Mouse (Mus musculus) lung, postnatal 25 days (tissue): ENCODE data around the gene Cadm2.

Source experiments
- DNase-seq: peaks from one replicate; pipeline ENCODE4 v3.0.0; 2022; ENCODE audit warnings: low spot score

Gene Cadm2

GRCm38 (mm10) chr16:67620826-67621505 is at the start of gene Cadm2:
Cadm2 (minus strand) TSS chr16:67620908.
- DNase-seq, result peak; percentile 91

- peak; percentile 2 for DNase-seq
Observed at GRCm38 (mm10) chr16:67646930-67647329, 26.2 kb upstream of the Cadm2 start.

- no peak for DNase-seq
Observed at GRCm38 (mm10) chr16:67643651-67644050, 22.9 kb upstream of the Cadm2 start.

GRCm38 (mm10) chr16:67619906-67620781 is 564 bp downstream of the Cadm2 start:
- no peak for DNase-seq

- no peak for DNase-seq
Observed at GRCm38 (mm10) chr16:67619416-67619815, 1.3 kb downstream of the Cadm2 start.

DNA sequence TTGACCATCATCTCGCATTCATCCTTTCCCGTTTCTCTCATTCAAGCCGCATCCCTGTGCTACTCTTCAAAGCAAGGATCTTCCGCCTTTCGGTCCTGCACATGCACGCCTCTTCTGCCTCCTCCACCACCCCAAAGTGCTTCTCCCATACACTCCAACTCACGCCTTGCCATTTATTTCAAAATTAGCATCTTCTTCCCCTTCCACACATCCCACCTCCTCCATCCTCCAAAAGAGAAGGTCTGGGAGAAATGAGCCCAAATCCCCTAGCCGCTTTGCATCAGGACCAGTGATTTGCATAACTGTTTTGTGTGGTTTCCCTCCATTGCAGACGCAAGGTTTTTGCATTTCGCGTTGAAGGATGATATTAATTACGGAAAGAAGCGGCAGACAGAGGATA is 1.9 kb downstream of the Cadm2 start:
- DNase-seq, result no peak

GRCm38 (mm10) chr16:67617811-67618210 is 2.9 kb downstream of the Cadm2 start:
- no peak for DNase-seq

GRCm38 (mm10) chr16:67617256-67617655 is 3.5 kb downstream of the Cadm2 start:
- DNase-seq, result no peak

DNA sequence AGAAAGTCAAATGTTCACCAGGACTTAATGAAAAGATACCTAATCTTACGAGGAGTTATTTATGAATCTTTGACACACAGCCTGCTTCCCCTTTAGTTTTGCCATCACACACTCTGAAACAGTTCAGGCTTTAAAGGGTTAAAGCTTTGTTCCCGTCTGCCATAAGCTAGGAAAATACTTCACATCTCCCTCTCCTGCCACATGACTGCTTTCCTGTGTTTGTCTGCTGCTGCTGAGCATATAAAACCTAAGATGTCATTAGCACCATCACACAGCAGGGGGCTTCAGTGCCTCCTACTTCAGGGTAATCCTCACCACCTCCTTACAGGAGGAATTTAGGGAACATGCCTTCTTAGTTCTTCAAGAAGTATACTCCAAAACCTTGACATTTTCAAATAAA is 6.8 kb downstream of the Cadm2 start:
- DNase-seq, result no peak

GRCm38 (mm10) chr16:67610904-67611681 is 9.6 kb downstream of the Cadm2 start:
- DNase-seq, result no peak

DNA sequence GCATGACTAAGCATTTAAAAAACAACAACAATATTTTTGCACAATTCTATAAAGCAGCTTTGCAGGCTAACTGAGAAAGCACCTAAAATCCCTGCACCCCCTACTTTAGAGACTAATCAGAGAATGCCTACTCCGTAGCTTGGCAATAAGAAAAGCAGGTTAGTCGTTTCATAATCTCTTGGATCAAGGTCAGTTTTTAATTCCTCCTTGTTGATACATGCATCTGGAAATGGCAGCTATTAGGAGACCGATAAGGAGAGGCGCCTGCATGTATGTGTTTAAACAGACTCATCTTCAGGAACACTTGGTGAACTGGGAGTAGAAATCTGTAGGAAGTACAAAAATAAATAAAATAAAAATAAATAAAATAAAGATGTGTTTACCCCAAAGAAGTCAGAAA is 11.6 kb downstream of the Cadm2 start:
- no peak for DNase-seq

DNA sequence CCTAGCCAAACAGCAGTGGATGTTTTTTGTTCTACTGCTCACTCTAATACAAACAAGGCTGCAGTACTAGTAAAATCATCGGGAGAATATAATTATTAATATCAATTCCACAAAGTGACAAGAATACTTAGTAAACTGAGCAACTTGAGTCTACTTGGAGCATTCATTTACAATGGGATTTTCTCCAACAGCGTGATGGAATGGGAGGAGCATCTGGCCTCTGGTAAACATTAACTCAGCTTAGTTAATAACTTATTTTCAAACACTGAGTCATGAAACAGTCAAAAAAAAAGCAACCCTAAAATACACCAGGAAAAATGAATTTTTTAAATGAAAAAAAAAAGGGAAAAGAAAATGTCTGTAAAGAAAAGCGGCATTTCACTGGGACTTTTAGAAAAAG is 12.2 kb downstream of the Cadm2 start:
- DNase-seq, result no peak

DNA sequence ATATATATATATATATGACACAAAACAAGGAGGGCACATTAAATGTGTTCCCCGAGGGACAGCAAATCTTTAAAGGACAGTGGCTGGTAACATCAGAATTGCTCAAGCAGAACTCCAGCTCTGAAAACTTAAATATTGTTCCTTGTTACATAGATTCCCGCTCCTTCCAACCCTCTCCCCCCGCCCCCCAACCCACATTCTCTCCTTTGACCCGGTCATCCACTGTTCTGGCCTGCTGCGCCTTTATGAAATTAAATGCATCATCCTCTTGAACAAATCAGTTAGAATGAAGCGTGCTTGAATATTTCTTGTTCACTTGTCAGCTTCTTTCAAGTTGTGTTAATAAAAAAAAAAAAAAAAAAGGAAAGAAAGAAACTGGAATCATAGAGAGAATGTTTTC is 15.0 kb downstream of the Cadm2 start:
- DNase-seq, result no peak

- no peak for DNase-seq
Observed at GRCm38 (mm10) chr16:67599981-67600380, 20.7 kb downstream of the Cadm2 start.

DNA sequence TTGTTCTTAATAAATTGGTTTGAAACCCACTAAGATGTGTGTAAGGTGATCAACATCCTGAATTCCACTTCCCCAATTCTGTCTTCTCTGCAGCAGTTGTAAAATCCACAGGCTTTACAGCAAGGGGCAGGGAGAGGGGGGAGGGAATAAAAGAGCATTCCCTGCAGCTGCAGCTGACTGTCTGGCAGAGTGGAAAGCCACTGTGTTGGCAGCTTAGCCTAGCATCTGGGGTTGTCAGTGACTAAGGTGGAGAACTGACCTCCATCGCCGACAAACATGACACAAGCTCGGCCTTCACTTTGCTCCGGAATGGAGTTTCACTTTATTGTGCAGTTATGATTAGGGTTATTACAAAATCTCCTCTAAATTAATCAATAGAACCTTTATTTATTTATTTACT is 21.9 kb downstream of the Cadm2 start:
- no peak for DNase-seq

DNA sequence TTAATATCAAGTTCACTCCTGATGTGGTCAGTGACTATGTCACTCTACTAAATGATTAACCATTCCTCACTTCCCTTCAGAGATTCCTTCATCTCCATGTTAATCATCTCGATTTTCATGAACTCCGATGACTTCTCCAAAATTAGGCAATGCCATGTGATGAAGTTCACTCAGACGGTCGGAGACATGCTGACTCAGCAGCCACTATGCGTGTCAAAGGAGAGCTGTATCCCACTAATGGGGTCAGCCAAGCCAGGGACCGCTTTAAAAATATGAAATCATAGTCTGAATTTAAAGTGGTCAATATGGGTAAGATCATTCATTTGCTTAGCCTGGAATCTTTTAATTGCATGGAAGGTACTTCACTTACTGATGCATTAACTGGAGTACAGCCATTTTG is 29.7 kb downstream of the Cadm2 start:
- DNase-seq, result no peak

- DNase-seq, result no peak
Observed at GRCm38 (mm10) chr16:67578842-67579517, 41.7 kb downstream of the Cadm2 start.

DNA sequence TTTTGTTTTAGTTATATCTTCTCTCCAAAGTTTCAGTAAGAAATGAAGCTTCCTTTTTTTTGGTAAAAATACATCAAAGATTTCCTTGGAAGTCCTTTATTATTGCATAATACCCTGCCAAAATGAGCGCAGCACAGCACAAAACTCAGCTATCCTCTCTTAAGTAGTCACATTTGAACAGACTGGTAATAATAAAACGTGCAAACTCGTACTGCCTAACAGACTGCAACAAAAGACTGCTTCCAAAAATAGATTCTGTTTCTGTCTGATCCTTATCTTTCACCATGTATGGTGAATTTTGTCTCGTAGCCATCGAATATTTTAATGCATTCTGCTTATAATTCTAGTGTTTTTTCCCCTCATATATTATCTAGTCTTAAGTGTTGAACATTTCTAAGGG is 45.2 kb downstream of the Cadm2 start:
- no peak for DNase-seq

DNA sequence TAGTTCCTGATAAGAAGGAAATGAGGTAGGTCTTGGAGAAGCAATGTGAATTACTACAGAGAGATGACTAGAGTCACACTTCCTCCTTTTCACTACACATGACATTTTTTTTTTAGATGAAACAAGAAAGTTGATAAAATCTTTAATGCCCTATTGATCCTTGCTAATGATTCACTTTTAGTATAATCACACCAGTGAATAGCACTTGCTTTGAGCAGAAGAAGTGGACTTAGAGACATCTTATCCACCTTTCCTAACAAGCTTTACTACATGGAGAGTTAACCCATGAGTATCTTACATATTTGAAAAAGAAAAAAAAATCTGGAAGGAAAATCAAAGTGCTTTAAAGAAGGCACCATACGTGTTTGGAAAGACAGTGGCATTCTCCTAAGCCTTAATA is 93.7 kb downstream of the Cadm2 start:
- DNase-seq, result no peak

- no peak for DNase-seq
Observed at GRCm38 (mm10) chr16:67524878-67525277, 95.8 kb downstream of the Cadm2 start.

DNA sequence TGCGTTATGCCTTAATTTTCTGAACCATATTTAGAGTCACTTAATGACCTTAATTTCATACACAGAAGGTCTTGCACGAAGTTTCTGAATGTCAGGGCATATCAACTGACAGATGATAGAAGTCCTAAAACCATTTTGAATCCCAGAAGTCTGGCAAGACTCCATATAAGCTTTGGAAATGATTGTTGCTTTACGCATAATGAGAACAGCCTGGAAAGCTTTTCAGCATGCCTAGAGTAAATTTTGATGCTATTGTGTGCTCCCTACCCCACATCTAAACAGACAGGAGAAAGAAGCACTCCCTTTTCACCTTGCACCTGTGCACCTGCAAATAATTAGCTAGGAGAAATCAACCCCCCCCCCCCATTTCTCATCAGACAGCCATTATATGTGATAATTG is 102.4 kb downstream of the Cadm2 start:
- DNase-seq, result no peak

GRCm38 (mm10) chr16:67515549-67515948 is 105.2 kb downstream of the Cadm2 start:
- DNase-seq, result no peak
